Mouse (Mus musculus) liver, embryonic 11.5 days (tissue): ENCODE data around the gene Xylt2. TPM values are rescaled to one million over a fixed set of nuclear protein-coding genes. Genes with fewer than 3 reads are reported as not detected.
A peak's percentile ranks its signal among the peaks of the same experiment; 100 is the strongest.

Experiments used
- ATAC-seq: fragments of 200-750 bp; cut with Nextera tagmentation; replicated peaks from 2 replicates; pipeline ENCODE4 v1.8.0; 2017; ENCODE audit warnings: moderate number of reproducible peaks, mild to moderate bottlenecking, moderate TSS enrichment, moderate library complexity; ENCODE audit not compliant: low FRiP score
- DNase-seq: peaks from one replicate; pipeline ENCODE4 v3.0.0-alpha.2; 2017; ENCODE audit warnings: low spot score
- H3K27ac ChIP-seq: fragments of 300-500 bp; sonication (generic); 2 replicates; pipeline ENCODE4 v1.5.1; 2014; ENCODE audit warnings: mild to moderate bottlenecking, low read depth, low read length, control low read depth
- H3K27me3 ChIP-seq: fragments of 300-500 bp; sonication (generic); replicated peaks from 2 replicates; pipeline ENCODE4 v1.6.1; 2014; ENCODE audit warnings: low read length, mixed read lengths; ENCODE audit not compliant: control insufficient read depth, insufficient read depth
- H3K36me3 ChIP-seq: fragments of 300-500 bp; sonication (generic); 2 replicates; pipeline ENCODE4 v1.6.1; 2014; ENCODE audit warnings: mild to moderate bottlenecking, low read length, moderate library complexity, mixed read lengths; ENCODE audit not compliant: control insufficient read depth, insufficient read depth
- H3K4me1 ChIP-seq: fragments of 300-500 bp; sonication (generic); replicated peaks from 2 replicates; pipeline ENCODE4 v1.6.1; 2014; ENCODE audit warnings: low read length, mixed read lengths; ENCODE audit not compliant: control insufficient read depth, insufficient read depth
- H3K4me2 ChIP-seq: fragments of 300-500 bp; sonication (generic); 2 replicates; pipeline ENCODE4 v1.6.1; 2014; ENCODE audit warnings: mild to moderate bottlenecking, control low read depth, moderate library complexity
- H3K4me3 ChIP-seq: fragments of 300-500 bp; sonication (generic); 2 replicates; pipeline ENCODE4 v1.5.1; 2014; ENCODE audit warnings: low read depth, low read length, control low read depth
- H3K9ac ChIP-seq: fragments of 300-500 bp; sonication (generic); 2 replicates; pipeline ENCODE4 v1.6.1; 2014; ENCODE audit warnings: low read depth, low read length, control low read depth
- H3K9me3 ChIP-seq: fragments of 300-500 bp; sonication (generic); 2 replicates; pipeline ENCODE4 v1.6.1; 2016; ENCODE audit warnings: low read length, inconsistent platforms, mixed read lengths; ENCODE audit not compliant: control insufficient read depth
- WGBS: fragments of 180-500 bp; shearing (Covaris S2); extraction: QIAGEN DNeasy Blood & Tissue Kit; methylation state at CpG from one replicate; pipeline ENCODE4 v1.1.7; 2014; 5-methylcytosine and 5-hydroxymethylcytosine counted together
- polyA plus RNA-seq: library from polyadenylated mRNA; unstranded; fragments of >200 nt; fragmentation: Nextera tagmentation; extraction: Ambion mirVana; gene quantifications from 2 replicates; pipeline ENCODE4 v1.2.1, GENCODE M21; 2014

Xylt2 gene
- 8.8 and 10.5 TPM in 2 replicates for polyA plus RNA-seq

DNA sequence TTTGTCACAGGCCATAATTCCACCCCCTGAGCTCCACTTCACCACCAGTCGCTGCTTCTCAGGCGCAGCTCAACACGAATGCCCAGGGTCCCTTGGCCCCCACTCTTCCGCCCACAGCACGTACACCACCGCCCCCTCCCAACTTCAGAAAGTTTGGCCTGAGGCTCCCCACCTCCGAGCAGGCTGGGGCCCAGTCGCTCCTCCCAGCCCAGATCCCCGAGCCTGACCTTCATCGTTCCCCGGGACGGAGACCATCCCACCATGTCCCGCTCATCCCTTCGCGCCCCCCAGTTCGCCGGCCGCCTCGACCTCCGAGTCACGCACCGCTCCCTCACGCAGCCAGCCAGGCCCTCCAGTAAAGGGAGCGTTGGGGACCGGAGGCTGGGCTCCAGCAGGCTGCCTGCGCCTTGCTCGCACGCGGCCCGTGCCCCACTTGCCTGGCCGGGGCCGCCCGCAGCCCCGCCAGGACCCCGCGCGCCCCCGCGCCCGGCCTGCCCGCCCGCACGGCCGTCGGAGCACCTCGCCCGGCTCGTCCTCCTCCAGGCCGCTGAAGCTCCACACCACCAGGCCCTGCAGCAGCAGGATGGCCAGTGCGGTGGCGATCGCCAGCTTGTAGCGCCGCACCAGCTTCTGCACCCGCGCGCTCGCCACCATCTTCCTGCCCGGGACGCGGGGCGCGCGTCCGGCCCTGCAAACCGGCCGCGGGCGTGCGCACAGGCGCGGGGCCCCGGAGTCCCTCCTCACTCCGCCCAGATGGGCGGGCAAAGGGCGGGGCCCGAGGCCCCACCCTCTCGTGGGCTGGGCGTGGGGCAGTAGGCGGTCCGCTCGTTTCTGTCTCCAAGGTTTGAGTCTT lies at the start of gene Xylt2:
Gene Xylt2 (minus strand): TSS at position 762 of the 853 bp plus-strand sequence.
- peak within 1 kb of the TSS; percentile 96 for H3K9ac ChIP-seq
- peaks cover 11% of the 10 kb centered on the region for H3K4me1 ChIP-seq
- DNase-seq (peak; percentile 92), ATAC-seq (peak; percentile 96)
- no peaks in the 10 kb centered on the region for H3K27me3 ChIP-seq
- H3K4me2 ChIP-seq = peak within 1 kb of the TSS; percentile 87
- H3K27ac ChIP-seq = peak within 1 kb of the TSS; percentile 80
- WGBS = under 1% methylated on average over 82 of the region's 82 CpGs
- no peaks in the 10 kb centered on the region for H3K9me3 ChIP-seq
- no peaks in the 10 kb centered on the region; the same call in 1 of the 2 replicates for H3K36me3 ChIP-seq
- peak within 1 kb of the TSS; percentile 96 for H3K4me3 ChIP-seq

DNA sequence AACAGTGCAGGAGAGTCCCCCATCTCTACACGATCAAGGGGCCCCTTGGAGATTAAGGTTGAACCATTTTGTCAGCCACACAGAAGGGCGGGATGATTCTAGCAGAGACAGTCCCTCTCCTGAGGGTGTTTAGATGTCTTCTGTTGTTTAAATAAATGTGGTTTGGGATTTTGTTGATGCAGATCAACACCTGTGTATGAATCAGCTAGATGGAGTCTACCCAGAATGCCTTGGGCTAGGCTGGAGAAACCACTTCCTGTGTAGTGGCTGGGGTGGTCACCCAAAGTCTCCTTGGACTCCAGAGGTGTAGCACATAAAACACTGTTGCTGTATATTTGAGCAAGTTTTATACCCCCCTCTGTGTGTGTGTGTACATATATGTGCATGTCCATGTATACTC lies 41.9 kb upstream of the Xylt2 start:
- Histone ChIP-seq H3K27me3 (0 out of 2 replicates have a peak, but pooled peaks cover 2% of the 10 kb centered on the region), H3K9ac (no peak overlapping the region), H3K27ac (no peak overlapping the region), H3K4me2 (no peak overlapping the region), H3K9me3 (no peaks in the 10 kb centered on the region), H3K4me1 (peaks cover 8% of the 10 kb centered on the region; the same call in 1 of the 2 replicates), H3K36me3 (no peaks in the 10 kb centered on the region), H3K4me3 (no peak overlapping the region)
- ATAC-seq (no peak), DNase-seq (no peak)
- WGBS = 71% methylated on average over 2 of the region's 2 CpGs

DNA sequence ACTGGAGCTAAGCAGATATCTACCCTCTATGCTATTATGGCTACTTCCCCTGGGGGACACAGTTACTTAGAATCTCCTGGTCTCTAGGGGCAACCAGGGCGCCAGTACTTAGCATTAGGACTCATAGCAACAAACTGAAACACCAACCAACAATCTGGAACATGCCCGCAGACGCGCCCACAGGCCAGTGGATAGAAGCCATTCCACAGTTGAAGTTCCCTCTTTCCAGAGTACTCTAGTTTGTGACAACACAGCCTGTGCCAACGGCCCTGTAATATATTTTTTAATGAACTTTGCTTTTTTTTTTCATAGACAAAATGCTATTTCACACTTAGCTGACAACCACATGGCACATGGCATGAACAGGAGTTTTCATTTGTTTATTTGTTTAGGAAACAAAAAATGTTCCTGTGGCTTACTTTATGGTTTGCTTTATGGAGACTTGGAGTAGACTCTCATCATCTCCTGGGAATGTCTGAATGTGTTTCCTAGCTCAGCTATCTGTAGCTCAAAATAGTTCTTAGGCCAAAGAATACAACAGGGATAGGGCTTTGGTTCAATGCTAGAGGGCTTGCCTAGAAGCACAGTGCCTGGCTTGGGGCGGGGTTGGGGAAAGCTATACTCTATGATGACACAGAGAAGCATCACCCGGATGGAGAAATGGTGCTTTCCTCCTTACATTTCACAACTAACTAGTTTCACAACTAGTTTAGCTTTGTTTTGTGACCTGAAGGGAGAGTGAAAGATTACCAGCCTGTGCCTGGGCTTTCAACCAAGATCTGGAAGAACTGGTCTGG lies 41.0 kb upstream of the Xylt2 start:
- Histone ChIP-seq H3K4me2 (no peak overlapping the region), H3K4me3 (no peak overlapping the region), H3K9me3 (no peaks in the 10 kb centered on the region; the same call in 1 of the 2 replicates), H3K9ac (no peak overlapping the region), H3K4me1 (peaks cover 8% of the 10 kb centered on the region; the same call in 1 of the 2 replicates), H3K27ac (no peak overlapping the region), H3K36me3 (no peaks in the 10 kb centered on the region), H3K27me3 (peaks cover 7% of the 10 kb centered on the region; the same call in 1 of the 2 replicates)
- WGBS = 83% methylated on average over 7 of the region's 7 CpGs
- DNase-seq = no peak
- no peak for ATAC-seq

DNA sequence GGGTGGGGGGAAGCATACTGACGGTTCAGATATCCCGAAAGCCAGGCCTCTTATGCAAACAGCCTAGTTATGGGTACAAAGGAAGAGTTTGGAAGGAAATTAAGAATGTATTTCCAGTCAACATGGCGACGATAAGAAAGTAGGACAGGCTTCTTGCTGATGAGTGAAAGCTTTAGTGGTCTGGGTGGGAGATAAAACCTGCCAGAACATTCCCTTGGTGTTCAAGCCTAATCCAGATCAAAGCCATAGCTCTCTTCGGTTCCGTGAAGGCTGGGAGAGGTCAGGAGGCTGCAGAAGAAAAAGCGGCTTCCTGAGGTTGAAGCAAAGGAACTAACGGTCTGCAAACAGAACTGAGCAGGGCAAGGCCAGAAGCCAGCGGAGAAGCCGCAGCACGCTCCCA lies 39.9 kb upstream of the Xylt2 start:
- H3K9me3 ChIP-seq = no peaks in the 10 kb centered on the region; the same call in 1 of the 2 replicates
- H3K27ac ChIP-seq = no peak overlapping the region
- H3K4me3 ChIP-seq = no peak overlapping the region
- H3K4me1 ChIP-seq = peaks cover 8% of the 10 kb centered on the region; the same call in 1 of the 2 replicates
- H3K4me2 ChIP-seq = peak overlapping the region; percentile 28
- no peaks in the 10 kb centered on the region for H3K36me3 ChIP-seq
- DNase-seq (no peak), ATAC-seq (no peak)
- WGBS = 42% methylated on average over 11 of the region's 11 CpGs
- no peak overlapping the region for H3K9ac ChIP-seq
- H3K27me3 ChIP-seq = peaks cover 12% of the 10 kb centered on the region; the same call in 1 of the 2 replicates

DNA sequence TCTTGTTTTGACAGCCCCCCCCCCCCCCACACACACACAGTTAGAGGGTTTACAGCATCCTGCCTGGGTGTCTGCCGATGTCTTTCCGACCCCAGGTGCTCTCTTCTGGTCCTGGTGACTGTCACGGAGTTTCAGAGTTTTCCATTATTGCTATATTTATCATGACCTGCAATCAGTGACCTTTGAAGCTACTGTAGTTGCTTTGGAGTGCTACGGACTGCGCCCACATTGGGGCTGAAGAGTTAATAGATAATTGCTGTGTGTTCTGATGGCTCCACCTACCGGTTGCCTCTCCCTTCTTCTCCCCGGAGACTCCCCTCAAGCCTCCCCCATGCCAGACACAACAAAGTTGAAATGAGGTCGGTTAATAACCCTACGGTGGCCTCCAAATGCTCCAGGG lies 39.4 kb upstream of the Xylt2 start:
- no peak overlapping the region for H3K9ac ChIP-seq
- ATAC-seq = 0 out of 2 replicates have a peak, but pooled peaks have one; percentile 26

DNA sequence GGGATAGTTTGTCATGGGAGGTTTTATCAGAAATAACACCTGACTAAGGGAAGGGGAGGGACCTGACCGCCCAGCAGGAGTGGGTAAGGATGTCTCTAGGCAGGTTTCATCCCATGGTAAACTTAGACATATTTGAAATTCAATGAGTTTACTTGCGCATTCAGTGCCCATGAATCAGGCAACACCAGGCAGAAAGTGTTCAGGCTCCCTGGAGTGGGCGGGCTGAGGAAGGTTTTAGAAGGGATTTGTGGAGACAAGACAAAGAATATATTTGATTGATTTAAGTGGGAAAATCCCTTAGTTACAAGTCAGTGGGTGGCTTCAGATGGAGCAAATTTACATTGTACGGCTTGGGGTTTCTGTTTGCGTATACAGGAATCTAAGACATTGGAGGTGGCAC lies 38.3 kb upstream of the Xylt2 start:
- 77% methylated on average over 5 of the region's 5 CpGs for WGBS
- no peak for DNase-seq
- Histone ChIP-seq H3K9ac (no peak overlapping the region), H3K4me2 (no peak overlapping the region), H3K36me3 (no peaks in the 10 kb centered on the region), H3K4me1 (peaks cover 8% of the 10 kb centered on the region; the same call in 1 of the 2 replicates), H3K9me3 (no peaks in the 10 kb centered on the region; the same call in 1 of the 2 replicates), H3K4me3 (no peak overlapping the region), H3K27ac (no peak overlapping the region), H3K27me3 (peaks cover 12% of the 10 kb centered on the region; the same call in 1 of the 2 replicates)
- no peak for ATAC-seq

More for the DNA sequence above, 39.4 kb upstream of the Xylt2 start:
- H3K4me2 ChIP-seq = peak overlapping the region; percentile 42
- H3K27me3 ChIP-seq = peaks cover 12% of the 10 kb centered on the region; the same call in 1 of the 2 replicates
- peaks cover 8% of the 10 kb centered on the region; the same call in 1 of the 2 replicates for H3K4me1 ChIP-seq
- DNase-seq = no peak
- no peak overlapping the region for H3K27ac ChIP-seq
- no peak overlapping the region for H3K4me3 ChIP-seq
- no peaks in the 10 kb centered on the region for H3K36me3 ChIP-seq
- 16% methylated on average over 9 of the region's 9 CpGs for WGBS
- no peaks in the 10 kb centered on the region; the same call in 1 of the 2 replicates for H3K9me3 ChIP-seq

DNA sequence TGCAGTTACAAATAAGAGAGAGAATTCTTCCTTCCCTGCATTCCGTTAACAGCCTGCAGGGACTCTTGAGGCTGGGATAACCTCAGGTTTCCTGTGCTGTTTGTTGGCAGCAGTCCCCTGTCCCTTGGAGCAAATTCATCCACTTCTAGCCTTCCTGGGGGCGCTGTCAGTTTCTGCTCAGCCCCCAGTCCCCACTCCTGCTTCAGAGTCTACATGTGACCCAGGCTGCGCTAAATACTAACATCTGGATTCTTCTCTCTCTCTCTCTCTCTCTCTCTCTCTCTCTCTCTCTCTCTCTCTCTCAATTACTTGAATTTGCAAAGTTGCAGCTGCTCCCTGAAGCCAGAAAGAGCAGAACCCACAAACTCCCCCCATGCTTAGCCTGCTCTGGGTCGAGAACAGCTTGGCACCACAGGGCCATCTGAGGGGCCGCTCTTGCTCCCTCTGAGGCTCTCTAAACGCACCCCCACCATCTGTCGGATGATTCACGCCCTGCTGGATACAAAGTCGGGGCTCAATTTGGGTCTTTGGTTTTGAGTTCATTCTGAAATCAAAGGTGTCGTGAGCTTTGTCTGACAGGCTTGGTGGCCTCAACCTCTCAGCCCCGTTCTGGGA lies 36.0 kb upstream of the Xylt2 start:
- no peak for ATAC-seq
- DNase-seq = no peak
- Histone ChIP-seq H3K27ac (no peak overlapping the region), H3K27me3 (peaks cover 12% of the 10 kb centered on the region; the same call in 1 of the 2 replicates), H3K4me2 (no peak overlapping the region), H3K9ac (no peak overlapping the region), H3K9me3 (no peaks in the 10 kb centered on the region; the same call in 1 of the 2 replicates), H3K4me1 (peaks cover 8% of the 10 kb centered on the region; the same call in 1 of the 2 replicates), H3K4me3 (no peak overlapping the region), H3K36me3 (no peaks in the 10 kb centered on the region)
- 31% methylated on average over 11 of the region's 11 CpGs for WGBS

DNA sequence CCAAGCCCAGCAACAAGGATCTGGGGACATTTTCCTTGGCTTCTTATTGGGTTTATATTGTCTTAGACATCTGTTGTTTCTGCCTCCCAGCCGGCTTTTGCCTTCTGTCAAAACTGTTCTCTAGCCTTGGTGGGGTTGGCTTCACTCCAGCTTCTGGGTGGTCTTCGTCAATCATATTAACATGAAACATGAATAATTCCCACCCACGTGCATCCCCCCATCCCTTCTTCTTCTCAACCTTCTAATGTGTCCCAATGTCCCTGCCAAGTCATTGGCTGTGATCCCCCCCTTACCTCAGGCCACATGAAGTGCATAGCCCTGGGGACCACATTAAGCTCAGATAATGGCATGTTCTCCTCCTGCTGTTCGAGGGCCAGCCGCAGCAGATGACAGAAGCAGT lies 27.2 kb upstream of the Xylt2 start, which contains the start of gene Gm11541:
Gene Gm11541 (minus strand): TSS at position 28 of the 400 bp plus-strand sequence.
- Histone ChIP-seq H3K27me3 (0 out of 2 replicates have a peak, but pooled peaks cover 3% of the 10 kb centered on the region), H3K4me3 (no peak within 1 kb of the TSS), H3K27ac (no peak within 1 kb of the TSS), H3K9ac (no peak within 1 kb of the TSS), H3K9me3 (no peaks in the 10 kb centered on the region), H3K4me1 (no peaks in the 10 kb centered on the region), H3K4me2 (no peak within 1 kb of the TSS), H3K36me3 (no peaks in the 10 kb centered on the region)
- ATAC-seq = no peak
- no peak for DNase-seq
- 83% methylated on average over 5 of the region's 5 CpGs for WGBS
